Mouse (Mus musculus) midbrain, embryonic 12.5 days (tissue): ENCODE measurements around the gene Ssh2. TPM values are rescaled to one million over a fixed set of nuclear protein-coding genes. Genes with fewer than 3 reads are reported as not detected.

Source experiments
- ATAC-seq: fragments of 200-750 bp; cut with Nextera tagmentation; 2 replicates; pipeline ENCODE4 v1.8.0; 2017; ENCODE audit warnings: low read depth, moderate TSS enrichment, moderate library complexity; ENCODE audit not compliant: low FRiP score
- H3K27ac ChIP-seq: fragments of 300-500 bp; sonication (generic); replicated peaks from 2 replicates; pipeline ENCODE4 v1.5.1; 2016; ENCODE audit warnings: mild to moderate bottlenecking
- H3K27me3 ChIP-seq: fragments of 300-500 bp; sonication (generic); 2 replicates; pipeline ENCODE4 v1.6.1; 2016; ENCODE audit warnings: mild to moderate bottlenecking
- H3K36me3 ChIP-seq: fragments of 300-500 bp; sonication (generic); 2 replicates; pipeline ENCODE4 v1.6.1; 2016
- H3K4me1 ChIP-seq: fragments of 300-500 bp; sonication (generic); 2 replicates; pipeline ENCODE4 v1.6.1; 2016
- H3K4me2 ChIP-seq: fragments of 300-500 bp; sonication (generic); replicated peaks from 2 replicates; pipeline ENCODE4 v1.6.1; 2016; ENCODE audit warnings: mild to moderate bottlenecking, moderate library complexity
- H3K4me3 ChIP-seq: fragments of 300-500 bp; sonication (generic); 2 replicates; pipeline ENCODE4 v1.5.1; 2016; ENCODE audit warnings: mild to moderate bottlenecking
- H3K9ac ChIP-seq: fragments of 300-500 bp; sonication (generic); replicated peaks from 2 replicates; pipeline ENCODE4 v1.6.1; 2016; ENCODE audit warnings: mild to moderate bottlenecking, moderate library complexity
- H3K9me3 ChIP-seq: fragments of 300-500 bp; sonication (generic); 2 replicates; pipeline ENCODE4 v1.6.1; 2016; ENCODE audit warnings: mild to moderate bottlenecking
- WGBS: fragments of 180-500 bp; shearing (Covaris S2); methylation state at CpG from one replicate; pipeline ENCODE4 v1.1.7; 2016; 5-methylcytosine and 5-hydroxymethylcytosine counted together
- polyA plus RNA-seq: library from polyadenylated mRNA; unstranded; fragments of >200 nt; fragmentation: Nextera tagmentation; extraction: Ambion mirVana; gene quantifications from 2 replicates; pipeline ENCODE4 v1.2.1, GENCODE M21; 2016

Gene Ssh2
- polyA plus RNA-seq, 1 experiment from 2014 or later, result 15.1 TPM

- ATAC-seq, result no peak
- H3K4me1 ChIP-seq, result peaks cover 14% of the 10 kb centered on the region
- 4% methylated on average over 6 of the region's 6 CpGs for WGBS
- H3K4me3 ChIP-seq, result peak overlapping the region; percentile 59
- no peak overlapping the region for H3K27ac ChIP-seq
- H3K36me3 ChIP-seq, result no peaks in the 10 kb centered on the region
- peak overlapping the region; percentile 60; the same call in 1 of the 2 replicates for H3K9ac ChIP-seq
- peaks cover 68% of the 10 kb centered on the region for H3K27me3 ChIP-seq
- no peaks in the 10 kb centered on the region for H3K9me3 ChIP-seq
- H3K4me2 ChIP-seq, result peak overlapping the region; percentile 98
These were observed 245.8 kb downstream of the Ssh2 start for GRCm38 (mm10) chr11:77461856-77462255.

- peaks cover 75% of the 10 kb centered on the region for H3K27me3 ChIP-seq
- WGBS, result under 1% methylated on average over 61 of the region's 73 CpGs
- ATAC-seq, result 0 out of 2 replicates have a peak, but pooled peaks have one; percentile 30
These were observed 246.4 kb downstream of the Ssh2 start, which contains the start of gene Coro6 for GRCm38 (mm10) chr11:77462283-77463100. Gene Coro6, plus strand, starts transcription at chr11:77462411.

GRCm38 (mm10) chr11:77463101-77463445 is 247.0 kb downstream of the Ssh2 start:
- Histone ChIP-seq H3K36me3 (no peaks in the 10 kb centered on the region), H3K4me3 (peak overlapping the region; percentile 59; the same call in 1 of the 2 replicates), H3K4me1 (peaks cover 23% of the 10 kb centered on the region), H3K9ac (no peak overlapping the region), H3K27ac (no peak overlapping the region), H3K9me3 (no peaks in the 10 kb centered on the region), H3K4me2 (peak overlapping the region; percentile 98), H3K27me3 (peaks cover 80% of the 10 kb centered on the region)
- WGBS, result 39% methylated on average over 8 of the region's 8 CpGs
- ATAC-seq, result no peak

More at GRCm38 (mm10) chr11:77462283-77463100, 246.4 kb downstream of the Ssh2 start, which contains the start of gene Coro6:
- Histone ChIP-seq H3K4me1 (peaks cover 18% of the 10 kb centered on the region), H3K27ac (no peak within 1 kb of the TSS), H3K9me3 (no peaks in the 10 kb centered on the region), H3K4me3 (peak within 1 kb of the TSS; percentile 59), H3K9ac (peak within 1 kb of the TSS; percentile 60), H3K4me2 (peak within 1 kb of the TSS; percentile 98), H3K36me3 (no peaks in the 10 kb centered on the region)

GRCm38 (mm10) chr11:77463786-77464185 is 247.7 kb downstream of the Ssh2 start:
- WGBS, result 73% methylated on average over 10 of the region's 10 CpGs
- Histone ChIP-seq H3K9me3 (no peaks in the 10 kb centered on the region), H3K4me1 (peaks cover 23% of the 10 kb centered on the region), H3K4me2 (no peak overlapping the region), H3K27me3 (peaks cover 87% of the 10 kb centered on the region), H3K27ac (no peak overlapping the region), H3K9ac (no peak overlapping the region), H3K4me3 (no peak overlapping the region), H3K36me3 (no peaks in the 10 kb centered on the region)
- no peak for ATAC-seq

- peaks cover 23% of the 10 kb centered on the region for H3K4me1 ChIP-seq
- H3K9ac ChIP-seq, result no peak overlapping the region
- peaks cover 96% of the 10 kb centered on the region for H3K27me3 ChIP-seq
- H3K4me2 ChIP-seq, result no peak overlapping the region
- H3K4me3 ChIP-seq, result no peak overlapping the region
- WGBS, result 60% methylated on average over 4 of the region's 4 CpGs
- no peaks in the 10 kb centered on the region for H3K9me3 ChIP-seq
- H3K27ac ChIP-seq, result no peak overlapping the region
- no peaks in the 10 kb centered on the region for H3K36me3 ChIP-seq
- no peak for ATAC-seq
These were observed 248.6 kb downstream of the Ssh2 start for GRCm38 (mm10) chr11:77464684-77465083.

GRCm38 (mm10) chr11:77465111-77465510 is 249.0 kb downstream of the Ssh2 start:
- peaks cover 23% of the 10 kb centered on the region for H3K4me1 ChIP-seq
- peaks cover 3% of the 10 kb centered on the region; the same call in 1 of the 2 replicates for H3K36me3 ChIP-seq
- no peak overlapping the region for H3K4me2 ChIP-seq
- no peak overlapping the region for H3K9ac ChIP-seq
- no peaks in the 10 kb centered on the region for H3K9me3 ChIP-seq
- WGBS, result 55% methylated on average over 3 of the region's 3 CpGs
- H3K27ac ChIP-seq, result no peak overlapping the region
- H3K4me3 ChIP-seq, result no peak overlapping the region
- peaks cover 95% of the 10 kb centered on the region for H3K27me3 ChIP-seq
- ATAC-seq, result no peak

GRCm38 (mm10) chr11:77466544-77466943 is 250.5 kb downstream of the Ssh2 start:
- Histone ChIP-seq H3K4me3 (no peak overlapping the region), H3K9ac (no peak overlapping the region), H3K27me3 (peaks cover 81% of the 10 kb centered on the region), H3K4me1 (peaks cover 23% of the 10 kb centered on the region), H3K4me2 (no peak overlapping the region), H3K36me3 (peaks cover 17% of the 10 kb centered on the region), H3K27ac (no peak overlapping the region), H3K9me3 (no peaks in the 10 kb centered on the region)
- ATAC-seq, result no peak
- 33% methylated on average over 9 of the region's 9 CpGs for WGBS

GRCm38 (mm10) chr11:77467157-77467556 is 251.1 kb downstream of the Ssh2 start:
- H3K4me3 ChIP-seq, result no peak overlapping the region; the same call in 1 of the 2 replicates
- ATAC-seq, result no peak
- H3K4me1 ChIP-seq, result peaks cover 18% of the 10 kb centered on the region
- WGBS, result 4% methylated on average over 25 of the region's 25 CpGs
- no peaks in the 10 kb centered on the region for H3K9me3 ChIP-seq
- peaks cover 23% of the 10 kb centered on the region for H3K36me3 ChIP-seq
- no peak overlapping the region for H3K27ac ChIP-seq
- H3K27me3 ChIP-seq, result peaks cover 75% of the 10 kb centered on the region
- no peak overlapping the region for H3K9ac ChIP-seq
- no peak overlapping the region for H3K4me2 ChIP-seq

- H3K36me3 ChIP-seq, result peaks cover 29% of the 10 kb centered on the region
- H3K4me3 ChIP-seq, result no peak overlapping the region
- WGBS, result 17% methylated on average over 20 of the region's 20 CpGs
- no peak overlapping the region for H3K27ac ChIP-seq
- peak overlapping the region; percentile 6; the same call in 1 of the 2 replicates for H3K4me2 ChIP-seq
- peaks cover 12% of the 10 kb centered on the region for H3K4me1 ChIP-seq
- no peak overlapping the region for H3K9ac ChIP-seq
- ATAC-seq, result no peak
- peaks cover 68% of the 10 kb centered on the region for H3K27me3 ChIP-seq
- H3K9me3 ChIP-seq, result no peaks in the 10 kb centered on the region
These were observed 251.7 kb downstream of the Ssh2 start for GRCm38 (mm10) chr11:77467784-77468183.

GRCm38 (mm10) chr11:77468397-77468796 is 252.3 kb downstream of the Ssh2 start:
- Histone ChIP-seq H3K27ac (no peak overlapping the region), H3K4me3 (no peak overlapping the region), H3K4me1 (peaks cover 10% of the 10 kb centered on the region), H3K36me3 (peaks cover 35% of the 10 kb centered on the region), H3K27me3 (peaks cover 62% of the 10 kb centered on the region), H3K4me2 (no peak overlapping the region), H3K9ac (no peak overlapping the region), H3K9me3 (no peaks in the 10 kb centered on the region)
- ATAC-seq, result no peak
- 86% methylated on average over 9 of the region's 9 CpGs for WGBS

GRCm38 (mm10) chr11:77471407-77471806 is 255.3 kb downstream of the Ssh2 start:
- peaks cover 57% of the 10 kb centered on the region for H3K36me3 ChIP-seq
- peaks cover 32% of the 10 kb centered on the region for H3K27me3 ChIP-seq
- H3K27ac ChIP-seq, result no peak overlapping the region
- peaks cover 10% of the 10 kb centered on the region for H3K4me1 ChIP-seq
- 77% methylated on average over 29 of the region's 29 CpGs for WGBS
- H3K9me3 ChIP-seq, result no peaks in the 10 kb centered on the region
- H3K4me2 ChIP-seq, result no peak overlapping the region
- no peak overlapping the region for H3K9ac ChIP-seq
- no peak overlapping the region for H3K4me3 ChIP-seq
- ATAC-seq, result no peak

- peaks cover 19% of the 10 kb centered on the region for H3K27me3 ChIP-seq
- no peak overlapping the region for H3K4me3 ChIP-seq
- no peak overlapping the region for H3K27ac ChIP-seq
- H3K4me2 ChIP-seq, result no peak overlapping the region
- H3K9me3 ChIP-seq, result no peaks in the 10 kb centered on the region
- H3K4me1 ChIP-seq, result peaks cover 1% of the 10 kb centered on the region
- 91% methylated on average over 16 of the region's 16 CpGs for WGBS
- H3K36me3 ChIP-seq, result peaks cover 59% of the 10 kb centered on the region
- no peak overlapping the region for H3K9ac ChIP-seq
- ATAC-seq, result no peak
These were observed 256.7 kb downstream of the Ssh2 start for GRCm38 (mm10) chr11:77472775-77473174.
